Mouse (Mus musculus) hindbrain, embryonic 11.5 days (tissue): ENCODE measurements around the gene Bhlhe23. TPM values are rescaled to one million over a fixed set of nuclear protein-coding genes. Genes with fewer than 3 reads are reported as not detected.

Experiments used
- ATAC-seq: fragments of 200-750 bp; cut with Nextera tagmentation; 2 replicates; pipeline ENCODE4 v1.8.0; 2017; ENCODE audit warnings: mild to moderate bottlenecking, moderate TSS enrichment, moderate library complexity; ENCODE audit not compliant: low FRiP score
- DNase-seq: peaks from one replicate; pipeline ENCODE4 v3.0.0-alpha.2; 2015; ENCODE audit warnings: low spot score
- H3K27ac ChIP-seq: fragments of 300-500 bp; sonication (generic); 2 replicates; pipeline ENCODE4 v1.5.1; 2014; ENCODE audit warnings: mild to moderate bottlenecking, low read depth, low read length
- H3K27me3 ChIP-seq: fragments of 300-500 bp; sonication (generic); 2 replicates; pipeline ENCODE4 v1.6.1; 2014; ENCODE audit warnings: mild to moderate bottlenecking, low read length, moderate library complexity, mixed read lengths; ENCODE audit not compliant: control insufficient read depth, insufficient read depth
- H3K36me3 ChIP-seq: fragments of 300-500 bp; sonication (generic); 2 replicates; pipeline ENCODE4 v1.6.1; 2014; ENCODE audit warnings: mild to moderate bottlenecking, low read length, moderate library complexity, mixed read lengths; ENCODE audit not compliant: control insufficient read depth, insufficient read depth
- H3K4me1 ChIP-seq: fragments of 300-500 bp; sonication (generic); replicated peaks from 2 replicates; pipeline ENCODE4 v1.6.1; 2014; ENCODE audit warnings: low read length, mixed read lengths; ENCODE audit not compliant: control insufficient read depth, insufficient read depth
- H3K4me2 ChIP-seq: fragments of 300-500 bp; sonication (generic); replicated peaks from 2 replicates; pipeline ENCODE4 v1.6.1; 2014; ENCODE audit warnings: mild to moderate bottlenecking, low read depth, low read length
- H3K4me3 ChIP-seq: fragments of 300-500 bp; sonication (generic); 2 replicates; pipeline ENCODE4 v1.5.1; 2014; ENCODE audit warnings: low read depth, low read length
- H3K9ac ChIP-seq: fragments of 300-500 bp; sonication (generic); 2 replicates; pipeline ENCODE4 v1.6.1; 2014; ENCODE audit warnings: low read depth, low read length
- H3K9me3 ChIP-seq: fragments of 300-500 bp; sonication (generic); 2 replicates; pipeline ENCODE4 v1.6.1; 2016; ENCODE audit warnings: low read length; ENCODE audit not compliant: control insufficient read depth
- WGBS: fragments of 180-500 bp; shearing (Covaris S2); extraction: QIAGEN DNeasy Blood & Tissue Kit; methylation state at CpG from one replicate; pipeline ENCODE4 v1.1.7; 2014; 5-methylcytosine and 5-hydroxymethylcytosine counted together
- polyA plus RNA-seq: library from polyadenylated mRNA; unstranded; fragments of >200 nt; fragmentation: Nextera tagmentation; extraction: Ambion mirVana; gene quantifications from 2 replicates; pipeline ENCODE4 v1.2.1, GENCODE M21; 2014

Gene Bhlhe23
- polyA plus RNA-seq, 1 experiment from 2014 or later: 3.0 TPM

DNA sequence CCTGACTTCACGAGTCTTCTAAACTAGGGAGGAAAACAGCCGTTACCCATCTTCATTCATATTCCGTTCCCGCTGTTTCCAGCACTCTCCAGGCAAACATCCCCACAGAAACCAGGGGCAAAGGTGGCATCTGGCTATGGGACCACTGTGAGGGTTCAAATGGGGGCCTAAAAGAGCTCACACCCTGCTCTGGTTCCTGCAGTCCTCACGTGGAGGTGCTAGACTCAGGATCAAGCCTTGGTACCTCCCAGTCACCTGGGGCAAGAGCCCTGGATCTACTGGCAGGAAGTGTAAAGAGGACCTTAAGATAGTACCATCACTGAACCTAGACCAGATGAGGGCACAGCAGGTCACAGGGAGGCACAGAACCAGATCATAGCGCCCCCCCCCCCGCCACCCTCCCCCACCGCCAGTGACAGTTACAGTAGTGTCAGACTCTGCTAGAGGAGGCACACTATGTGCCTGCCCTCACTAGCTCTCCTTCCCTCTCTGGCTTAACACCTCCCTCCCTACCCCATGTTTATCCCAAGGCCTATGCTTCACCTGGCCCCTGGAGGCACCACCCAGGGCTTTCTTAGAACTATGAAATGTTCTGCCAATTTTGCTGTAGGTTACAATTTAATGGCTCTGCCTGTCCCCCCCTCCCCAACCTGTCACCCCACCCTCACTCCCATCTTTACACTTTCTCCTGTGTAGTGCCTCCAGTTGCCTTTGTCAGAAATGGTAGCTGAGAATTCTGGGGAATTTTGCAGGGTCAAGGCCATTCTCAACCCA is 50.7 kb downstream of the Bhlhe23 start:
- Histone ChIP-seq H3K9me3 (no peaks in the 10 kb centered on the region), H3K27me3 (no peaks in the 10 kb centered on the region), H3K27ac (no peak overlapping the region), H3K4me1 (no peaks in the 10 kb centered on the region), H3K4me3 (no peak overlapping the region), H3K4me2 (no peak overlapping the region), H3K9ac (no peak overlapping the region), H3K36me3 (0 out of 2 replicates have a peak, but pooled peaks cover 4% of the 10 kb centered on the region)
- WGBS: 24% methylated on average over 6 of the region's 8 CpGs
- no peak for ATAC-seq
- DNase-seq: no peak

DNA sequence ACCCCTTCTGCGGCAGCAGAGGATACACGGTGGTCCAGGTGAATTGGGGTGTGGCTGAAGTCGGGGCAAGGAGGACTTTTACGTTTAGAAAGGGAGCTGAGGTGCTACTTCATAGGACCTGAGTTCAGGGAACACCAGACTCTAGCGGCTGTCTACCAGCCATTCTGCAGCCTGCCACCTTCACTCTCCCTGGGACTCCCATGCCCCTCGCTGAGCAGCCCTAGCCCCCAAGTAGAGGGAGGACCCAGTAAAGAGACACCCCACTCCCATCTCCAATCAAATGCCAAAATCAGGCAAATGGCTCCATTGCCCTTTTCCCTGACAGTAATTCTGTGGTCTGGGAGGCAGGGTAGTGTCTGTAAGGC is 51.3 kb downstream of the Bhlhe23 start:
- Histone ChIP-seq H3K9me3 (no peaks in the 10 kb centered on the region), H3K36me3 (0 out of 2 replicates have a peak, but pooled peaks cover 4% of the 10 kb centered on the region), H3K4me3 (no peak overlapping the region), H3K27me3 (no peaks in the 10 kb centered on the region), H3K9ac (no peak overlapping the region), H3K4me1 (no peaks in the 10 kb centered on the region), H3K4me2 (no peak overlapping the region), H3K27ac (no peak overlapping the region)
- 9% methylated on average over 6 of the region's 6 CpGs for WGBS
- no peak for ATAC-seq
- no peak for DNase-seq

GRCm38 (mm10) chr2:180724585-180725413 is 51.9 kb downstream of the Bhlhe23 start, which contains the start of gene Slc17a9:
TSS of gene Slc17a9 (plus strand) at chr2:180725263.
- Histone ChIP-seq H3K4me2 (no peak within 1 kb of the TSS), H3K9me3 (no peaks in the 10 kb centered on the region), H3K27me3 (no peaks in the 10 kb centered on the region), H3K4me1 (no peaks in the 10 kb centered on the region), H3K36me3 (0 out of 2 replicates have a peak, but pooled peaks cover 5% of the 10 kb centered on the region), H3K4me3 (no peak within 1 kb of the TSS), H3K9ac (no peak within 1 kb of the TSS), H3K27ac (no peak within 1 kb of the TSS)
- no peak for ATAC-seq
- no peak for DNase-seq
- WGBS: 6% methylated on average over 18 of the region's 18 CpGs

Other genes with a start within 250 kb of the Bhlhe23 start
- gene Mrgbp, start 195.6 kb downstream of the Bhlhe23 start, polyA plus RNA-seq: 43.3 and 43.6 TPM in 2 replicates
- gene Ogfr, start 187.7 kb downstream of the Bhlhe23 start, polyA plus RNA-seq: 99.0 and 104 TPM in 2 replicates
- 22.3 and 22.6 TPM in 2 replicates for gene Col9a3, start 179.1 kb downstream of the Bhlhe23 start, polyA plus RNA-seq
- 0.38 and 0.60 TPM in 2 replicates for gene Tcfl5, start 134.2 kb downstream of the Bhlhe23 start, polyA plus RNA-seq
- 29.5 and 39.7 TPM in 2 replicates for gene Dido1, start 66.9 kb downstream of the Bhlhe23 start, polyA plus RNA-seq
- 59.6 and 70.0 TPM in 2 replicates for gene Gid8, start 66.8 kb downstream of the Bhlhe23 start, polyA plus RNA-seq
- gene Slc17a9, start 51.6 kb downstream of the Bhlhe23 start, polyA plus RNA-seq: 0.14 and 0.45 TPM in 2 replicates
- 57.3 and 69.4 TPM in 2 replicates for gene Ythdf1, start 144.0 kb upstream of the Bhlhe23 start, polyA plus RNA-seq
- gene Birc7, start 152.1 kb upstream of the Bhlhe23 start, polyA plus RNA-seq: 0.49 and 0.65 TPM in 2 replicates
- gene Nkain4, start 177.8 kb upstream of the Bhlhe23 start, polyA plus RNA-seq: 80.5 and 91.5 TPM in 2 replicates
- gene Arfgap1, start 190.3 kb upstream of the Bhlhe23 start, polyA plus RNA-seq: 50.2 and 50.5 TPM in 2 replicates
- gene Col20a1, start 209.6 kb upstream of the Bhlhe23 start, polyA plus RNA-seq: 0.56 and 0.78 TPM in 2 replicates